Mouse (Mus musculus) heart, postnatal 10 days (tissue): Measurements from ENCODE around the gene Shisa3. TPM values are rescaled to one million over a fixed set of nuclear protein-coding genes. Genes with fewer than 3 reads are reported as not detected.

Source experiments
- DNase-seq, 2 experiments: peaks; one replicate each; pipeline ENCODE4 v3.0.0; 2021
- intact Hi-C: fragments of 180-260 bp; cut with DNase I; formaldehyde crosslinking; loops from one replicate; pipeline ENCODE4 v1.15.1; 2025
- total RNA-seq, 2 experiments: library from RNA; stranded (reverse); gene quantifications; 2 replicates each; pipeline ENCODE4 v1.2.3; 2021

The Shisa3 gene
- under 1 TPM; 0.60 to 0.62 TPM for total RNA-seq

GRCm38 (mm10) chr5:67607804-67608673, at the start of gene Shisa3:
Shisa3 (plus strand) TSS chr5:67607882.
- DNase-seq: peak; percentile 50 to 56
- intact Hi-C loops: loop anchor here (2.0 kb wide), 2 partner anchors 75 to 119 kb away; no protein-coding TSS in a partner anchor

DNA sequence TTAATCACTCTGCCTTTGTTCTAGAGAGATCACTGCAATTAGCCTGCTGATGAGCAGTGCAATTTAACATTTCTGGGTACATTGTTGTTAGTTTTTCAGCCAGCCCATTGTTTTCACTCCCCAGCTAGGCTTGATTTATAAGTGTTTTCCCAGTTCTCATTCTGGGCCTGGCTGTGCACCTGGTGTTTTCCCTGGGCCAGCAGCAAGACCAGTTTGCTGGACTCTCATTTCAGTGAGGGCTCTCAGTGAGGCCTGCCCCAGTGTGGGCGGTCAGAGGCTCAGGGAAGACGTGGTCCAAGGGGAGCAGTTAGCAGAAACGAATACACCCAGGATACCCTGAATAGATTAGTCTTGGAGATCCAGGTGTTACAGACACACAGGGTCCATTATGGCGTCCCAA, 49.0 kb upstream of the Shisa3 start:
- intact Hi-C loops: no loop called here

DNA sequence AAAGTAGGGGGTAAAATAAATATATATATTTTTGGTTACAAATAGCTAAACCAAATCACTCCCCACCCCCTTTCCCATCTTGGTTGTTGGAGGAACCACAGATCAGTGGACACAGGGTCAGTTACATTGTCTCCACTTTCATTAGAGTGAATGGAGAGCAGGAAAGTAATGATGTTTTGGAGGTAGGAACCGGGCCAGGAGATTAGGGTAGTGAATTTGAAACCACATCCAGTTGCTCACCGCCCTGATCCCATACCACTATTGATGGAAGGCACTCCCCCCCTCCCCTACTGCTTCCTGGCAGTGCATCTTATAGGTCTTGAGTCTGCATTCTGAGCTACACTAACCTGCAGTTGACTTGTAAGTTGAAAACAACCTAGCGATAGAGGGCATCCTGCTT, 48.6 kb upstream of the Shisa3 start:
- intact Hi-C loops: no loop called here
- no peak for DNase-seq

More for the DNA sequence above, 49.0 kb upstream of the Shisa3 start:
- no peak for DNase-seq

DNA sequence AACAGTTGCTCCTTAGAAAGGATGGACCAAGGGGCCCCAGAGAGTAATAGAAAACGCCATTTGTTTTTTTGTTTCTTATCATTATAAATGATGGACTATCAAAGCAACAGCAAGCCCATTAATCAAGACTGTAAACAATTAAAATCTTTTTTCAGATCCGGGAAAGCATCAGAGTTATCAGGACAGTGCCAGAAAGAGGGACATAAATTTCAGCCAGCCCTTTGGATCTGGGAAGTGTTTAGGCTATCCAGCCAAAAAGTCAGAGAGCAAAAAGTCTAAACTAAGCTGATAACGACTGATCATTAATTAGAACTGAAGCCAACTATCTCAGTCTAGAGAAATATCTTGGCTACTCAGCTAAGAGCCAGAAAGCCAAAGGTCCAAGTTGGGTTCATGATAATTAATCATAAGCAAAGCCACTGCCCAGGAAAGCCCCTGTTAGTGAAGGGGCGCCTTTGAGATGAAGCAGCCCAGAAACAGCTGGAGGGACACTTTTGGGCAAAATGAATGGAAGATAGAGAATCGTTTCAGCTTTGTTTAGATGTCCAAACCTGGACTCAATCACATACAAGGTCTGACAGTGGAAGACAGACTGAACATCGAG, 35.0 kb upstream of the Shisa3 start:
- no peak for DNase-seq
- intact Hi-C loops: no loop called here

- DNase-seq: no peak
- intact Hi-C loops: no loop called here
These were observed 33.6 kb upstream of the Shisa3 start for GRCm38 (mm10) chr5:67574039-67574438.

DNA sequence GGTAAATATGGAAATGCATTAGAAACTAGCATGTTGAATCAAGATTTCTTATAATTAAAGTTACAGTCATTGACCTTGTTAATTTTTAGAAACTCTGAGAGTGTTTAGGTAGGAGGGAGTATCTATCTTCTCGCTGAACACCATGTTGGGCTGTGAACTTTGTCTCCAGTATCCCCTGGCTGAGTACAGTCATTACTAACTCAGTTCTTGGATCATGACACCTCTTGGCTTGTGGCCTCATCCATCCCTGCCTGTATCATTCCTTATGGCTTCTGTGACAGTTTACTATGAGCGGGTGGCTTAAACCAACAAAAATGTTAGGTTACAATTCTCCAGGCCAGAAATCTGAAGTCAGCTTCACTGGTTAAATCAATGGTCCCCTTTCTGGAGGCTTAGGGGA, 32.0 kb upstream of the Shisa3 start:
- intact Hi-C loops: no loop called here
- no peak for DNase-seq

GRCm38 (mm10) chr5:67579725-67580633, 27.7 kb upstream of the Shisa3 start:
- DNase-seq: peak; percentile 8 to 34
- intact Hi-C loops: no loop called here

GRCm38 (mm10) chr5:67595070-67595469, 12.6 kb upstream of the Shisa3 start:
- intact Hi-C loops: loop anchor here (1.0 kb wide), 1 partner anchor 65 kb away; no protein-coding TSS in a partner anchor
- no peak for DNase-seq

DNA sequence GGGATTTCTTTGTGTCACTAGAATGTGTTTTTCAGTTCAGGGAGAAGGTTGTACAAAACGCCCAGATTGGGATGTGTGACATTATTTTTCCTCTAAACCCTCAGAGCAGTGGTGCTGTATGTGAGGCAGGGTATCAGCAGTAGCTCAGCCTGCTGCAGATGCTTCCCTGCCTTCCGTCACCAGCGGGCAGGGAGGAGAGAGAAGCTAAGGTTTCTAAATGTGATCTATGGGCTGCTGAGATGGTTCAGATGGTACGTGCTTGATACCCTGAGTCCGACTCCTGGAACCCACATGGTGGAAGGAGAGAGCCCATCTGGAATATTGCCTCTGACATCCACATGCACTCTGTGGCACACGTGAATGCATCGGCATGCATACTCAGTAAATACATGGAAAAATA, 12.1 kb upstream of the Shisa3 start:
- no peak for DNase-seq
- intact Hi-C loops: loop anchor here (1.0 kb wide), 1 partner anchor 65 kb away; no protein-coding TSS in a partner anchor

DNA sequence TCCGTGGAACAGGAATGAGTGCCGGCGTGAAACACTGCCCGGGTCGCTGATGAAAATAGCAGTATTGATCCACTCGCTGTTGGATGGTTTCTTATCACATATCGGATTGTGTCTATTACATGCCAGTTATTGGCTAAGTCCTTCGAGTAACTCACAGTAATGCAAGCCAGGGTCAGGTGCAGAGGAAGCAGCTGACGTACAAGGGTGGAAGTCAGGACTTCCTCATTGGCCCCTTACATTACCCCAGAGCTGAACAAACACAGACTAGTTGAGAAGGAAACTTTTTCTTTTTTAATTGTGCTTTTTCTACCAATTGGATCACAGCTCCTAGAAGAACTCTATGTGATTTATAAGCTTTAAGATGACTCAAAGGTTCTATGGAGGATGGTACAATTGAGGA, 7.7 kb upstream of the Shisa3 start:
- DNase-seq: no peak
- intact Hi-C loops: no loop called here

DNA sequence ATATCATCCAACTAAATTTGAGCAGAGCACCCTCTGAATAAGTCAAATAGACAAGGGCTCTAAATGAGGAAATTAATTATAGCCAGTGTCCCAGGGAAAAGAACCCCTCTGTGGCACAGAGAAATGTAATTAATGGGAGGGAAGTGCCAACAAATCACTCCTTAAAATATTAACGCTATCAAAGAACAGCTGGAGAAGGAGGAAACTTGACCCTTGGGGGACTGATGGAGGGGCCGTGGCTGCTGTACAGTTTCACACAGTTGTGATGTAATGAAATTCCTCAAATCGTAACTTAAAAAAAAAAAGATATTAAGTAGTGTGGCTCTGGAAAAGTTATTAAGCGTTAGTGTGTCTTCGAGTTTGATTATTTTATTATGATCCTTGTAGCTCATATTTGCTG, 1.7 kb upstream of the Shisa3 start:
- intact Hi-C loops: loop anchor here (2.0 kb wide), 2 partner anchors 73 to 121 kb away; no protein-coding TSS in a partner anchor

DNA sequence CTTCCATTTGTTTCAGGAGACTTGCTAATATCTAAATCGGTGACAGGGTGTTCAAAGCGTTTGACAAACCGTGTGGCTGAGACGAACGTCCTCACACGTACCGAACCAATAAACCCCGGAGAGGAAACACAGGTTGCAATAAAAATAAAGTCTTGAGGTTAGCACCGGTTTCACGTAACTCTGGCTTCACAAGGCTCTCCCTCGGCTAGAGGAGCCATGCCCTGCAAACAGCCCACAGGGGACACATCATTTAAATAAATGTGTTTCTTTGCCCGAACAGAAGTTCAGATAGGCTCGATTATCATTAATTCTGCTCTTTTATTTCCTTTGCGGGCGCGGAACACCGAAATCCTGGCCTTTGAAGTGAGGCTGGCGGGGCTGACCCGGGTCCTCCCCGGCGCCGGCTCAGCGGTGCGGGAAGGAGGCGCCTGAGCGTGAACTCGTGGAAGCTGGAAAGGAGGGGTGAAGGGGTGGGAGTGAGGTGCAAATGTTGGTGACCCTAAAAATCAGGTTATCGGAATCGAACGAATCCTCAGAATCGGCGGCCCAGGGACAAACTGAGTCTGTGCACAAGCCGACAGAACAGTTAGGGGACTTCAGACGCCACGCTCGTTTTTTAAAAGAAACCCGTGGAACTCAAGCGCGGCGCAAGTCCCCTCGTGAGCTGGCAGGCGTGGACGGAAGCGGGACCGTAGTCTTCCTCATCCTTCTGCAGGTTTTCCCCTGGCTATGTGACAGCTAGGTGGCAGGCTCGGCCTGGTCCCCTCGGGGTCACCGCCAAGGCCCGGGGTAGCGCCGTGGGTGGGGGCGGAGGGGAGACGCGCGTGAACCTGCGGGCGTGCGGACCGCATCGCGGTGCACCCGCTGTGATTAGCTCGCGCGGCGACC, 522 bp upstream of the Shisa3 start:
- intact Hi-C loops: loop anchor here (2.0 kb wide), 2 partner anchors 74 to 120 kb away; no protein-coding TSS in a partner anchor
- peak; percentile 61 to 64 for DNase-seq

More for the DNA sequence above, 1.7 kb upstream of the Shisa3 start:
- DNase-seq: peak in 1 of 2 experiments; percentile 17

DNA sequence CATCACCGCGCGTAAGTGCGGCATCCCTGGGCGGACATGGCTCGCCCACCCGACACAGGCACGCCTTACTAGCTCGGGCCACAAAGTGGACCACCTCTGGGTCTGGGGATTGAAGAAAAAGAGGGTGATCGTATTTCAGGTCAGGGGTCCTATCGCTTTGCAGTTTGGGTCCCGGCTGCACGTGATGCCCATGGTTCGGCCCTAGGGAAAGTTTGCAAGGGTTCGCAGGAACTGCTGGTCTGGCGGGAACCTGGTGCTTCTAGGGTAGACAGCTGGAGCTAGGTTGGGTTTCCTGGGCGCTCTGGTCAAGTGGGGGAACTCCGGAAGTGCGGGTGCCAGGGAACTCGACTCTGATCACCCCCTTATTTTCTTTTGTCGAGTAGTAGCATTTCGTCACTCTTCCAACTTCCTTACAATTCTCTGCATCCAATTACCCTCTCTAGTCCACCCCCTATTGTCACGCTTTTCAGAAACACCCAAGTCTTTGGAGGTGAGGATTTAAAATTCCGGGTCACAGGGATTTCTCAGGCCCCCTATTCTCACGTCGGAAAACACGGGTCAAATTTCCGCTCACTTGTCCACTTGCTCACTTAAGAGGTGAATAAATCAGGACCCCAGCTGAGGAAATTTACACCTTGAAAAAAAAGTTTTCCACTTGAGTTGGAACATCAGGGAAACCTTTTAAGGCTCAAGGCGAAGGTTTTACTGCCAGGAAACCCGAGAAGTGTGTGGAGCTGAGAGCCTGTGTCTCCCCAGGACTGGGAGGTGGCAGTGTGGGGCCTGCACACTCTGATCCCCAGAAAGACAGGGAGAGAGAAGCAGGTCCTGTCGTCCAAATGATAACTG, 1.2 kb downstream of the Shisa3 start:
- DNase-seq: no peak
- intact Hi-C loops: no loop called here

- DNase-seq: no peak
- intact Hi-C loops: no loop called here
These were observed 1.8 kb downstream of the Shisa3 start for GRCm38 (mm10) chr5:67609520-67609837.

GRCm38 (mm10) chr5:67621230-67621629, 13.5 kb downstream of the Shisa3 start:
- no peak for DNase-seq
- intact Hi-C loops: no loop called here

DNA sequence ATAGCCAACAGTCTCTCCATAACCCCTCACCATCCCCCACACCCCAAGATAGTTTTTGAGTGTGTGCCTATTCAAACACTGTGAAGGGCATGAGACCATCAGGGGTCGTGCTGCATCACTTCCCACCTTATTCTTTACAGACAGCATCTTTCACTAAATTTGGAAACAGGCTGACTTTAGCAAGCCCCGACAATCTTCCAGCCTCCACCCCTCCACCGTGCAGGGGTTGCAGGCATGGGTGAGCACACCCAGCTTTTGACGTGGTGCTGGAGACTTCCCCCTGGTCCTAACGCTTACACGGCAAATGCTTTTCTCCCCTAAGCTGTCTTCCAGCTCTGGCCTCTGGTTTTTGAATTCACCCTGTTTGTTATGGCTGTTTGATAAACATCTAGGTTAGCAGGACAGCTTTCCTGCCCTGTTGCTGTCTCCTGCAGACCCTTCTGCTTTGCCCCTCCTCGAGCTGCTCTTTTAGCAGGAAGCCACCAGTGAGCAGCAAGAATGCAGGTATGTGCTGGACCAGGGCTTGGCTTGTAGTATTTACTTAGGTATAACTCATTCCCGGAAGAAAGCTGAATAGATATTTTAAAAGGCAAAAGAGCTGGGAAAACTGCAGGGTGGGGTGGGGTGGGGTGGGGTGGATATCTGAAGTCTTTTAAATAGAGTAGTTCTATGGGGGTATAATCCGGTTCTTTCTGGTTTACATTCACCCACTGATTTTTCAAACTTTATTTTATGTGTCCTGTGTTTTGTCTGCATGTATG, 20.7 kb downstream of the Shisa3 start:
- no peak for DNase-seq
- intact Hi-C loops: no loop called here

- DNase-seq: no peak
- intact Hi-C loops: no loop called here
These were observed 21.8 kb downstream of the Shisa3 start for GRCm38 (mm10) chr5:67629440-67629839.

DNA sequence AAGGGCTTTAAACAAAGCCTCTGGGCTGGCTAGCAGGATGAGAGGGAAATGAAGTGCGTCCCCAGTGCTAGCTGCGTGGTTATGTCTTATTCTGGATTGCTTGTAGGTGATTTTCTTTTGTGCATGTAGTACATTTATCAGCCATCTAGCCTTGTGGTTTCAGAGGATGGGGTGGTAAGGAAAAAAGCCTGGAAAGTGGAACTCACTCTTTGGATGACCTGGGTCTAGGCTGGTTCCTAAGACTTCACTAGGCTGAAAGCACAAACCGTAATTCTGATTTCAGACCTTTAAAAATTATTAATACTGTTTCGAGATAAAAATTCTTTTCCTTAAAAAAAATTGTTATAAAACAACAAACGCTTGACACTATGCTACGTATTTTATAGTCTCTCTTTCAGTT, 22.2 kb downstream of the Shisa3 start:
- no peak for DNase-seq
- intact Hi-C loops: no loop called here
